Mouse (Mus musculus) layer of hippocampus, postnatal 36 days (tissue): Measurements from ENCODE around the gene Aicda. TPM values are rescaled to one million over a fixed set of nuclear protein-coding genes. Genes with fewer than 3 reads are reported as not detected.
"Not testable (repeated sequence)": the region's sequence is repeated elsewhere in the genome, so short reads cannot be mapped to it uniquely, and the experiment has no call there.

Experiments used
- DNase-seq, 2 experiments: peaks; one replicate each; pipeline ENCODE4 v3.0.0; 2022
- total RNA-seq, 2 experiments: library from RNA; stranded (reverse); gene quantifications; 2 replicates each; pipeline ENCODE4 v1.2.3; 2021

The Aicda gene
- total RNA-seq, 2 experiments from 2014 or later = not detected

DNA sequence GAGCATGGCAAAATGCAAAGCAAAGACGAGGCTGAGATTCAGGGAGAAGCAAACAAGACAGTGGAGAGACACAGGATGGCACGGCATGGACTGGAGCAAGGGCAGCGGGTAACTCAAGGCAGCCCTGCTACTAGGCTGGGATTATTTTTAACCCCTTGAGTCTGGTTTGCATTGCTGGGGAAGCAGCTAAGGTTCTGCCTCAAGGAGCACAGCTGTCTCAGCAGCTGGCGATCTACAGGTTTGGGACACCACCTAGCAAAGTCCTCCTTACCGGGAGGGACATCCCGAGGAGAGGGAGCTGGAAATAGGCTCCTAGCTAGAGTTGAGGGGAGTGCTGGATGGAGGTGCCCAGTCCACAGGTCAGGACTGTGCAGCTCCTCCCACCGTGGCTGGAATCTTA lies 1.7 kb downstream of the Aicda start:
- no peak for DNase-seq

DNA sequence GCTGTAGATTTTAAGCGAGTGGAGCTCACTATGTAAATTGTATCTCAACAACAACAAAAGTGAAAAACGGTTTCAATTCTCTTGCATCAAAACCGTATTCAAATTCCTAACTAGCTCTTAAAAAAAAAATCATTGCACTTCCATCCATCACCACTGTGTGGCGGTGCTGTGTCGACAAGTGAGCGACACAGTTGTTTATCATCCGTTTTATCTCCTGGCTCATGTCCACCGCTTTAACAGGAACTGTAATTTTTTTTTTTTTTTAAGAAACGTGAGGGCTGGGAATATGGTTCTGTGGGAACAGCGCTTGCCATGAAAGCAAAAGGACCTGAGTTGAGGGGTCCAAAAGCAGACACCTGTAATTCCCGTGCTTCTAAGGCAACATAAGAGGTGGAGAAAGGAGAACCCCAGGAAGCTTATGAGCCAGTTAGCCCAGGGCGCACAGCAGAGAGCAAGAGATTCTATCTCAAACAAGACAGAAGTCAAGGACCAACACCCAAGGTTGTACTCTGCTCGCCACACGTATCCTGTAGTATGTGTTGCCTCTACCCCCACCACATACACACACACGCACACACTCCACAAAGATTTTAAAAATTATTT lies 3.5 kb downstream of the Aicda start:
- peak; percentile 40 to 65 for DNase-seq

DNA sequence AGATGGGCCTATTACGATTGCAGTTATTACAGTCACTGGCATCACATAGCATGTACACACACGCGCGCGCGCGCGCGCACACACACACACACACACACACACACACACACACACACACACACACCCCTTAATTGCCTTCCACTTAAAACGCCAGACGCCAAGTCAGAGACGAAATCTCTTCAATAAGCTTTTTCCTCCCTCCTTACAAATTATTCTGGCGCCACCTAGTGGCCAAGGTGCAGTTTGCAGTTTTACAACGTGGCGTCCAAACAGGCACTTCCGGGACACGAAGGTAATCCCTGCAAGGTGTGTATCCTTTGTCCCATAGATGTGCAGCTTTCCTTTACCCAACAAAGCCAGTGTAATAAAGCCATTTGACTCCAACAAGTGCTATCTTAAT lies 6.8 kb downstream of the Aicda start:
- DNase-seq = peak; percentile 49 to 58

- no peak for DNase-seq
These were observed 7.4 kb downstream of the Aicda start for GRCm38 (mm10) chr6:122561005-122561404.

GRCm38 (mm10) chr6:122562463-122562862 lies 8.9 kb downstream of the Aicda start:
- peak; percentile 19 to 48 for DNase-seq

GRCm38 (mm10) chr6:122565070-122565784 lies 11.6 kb downstream of the Aicda start:
- DNase-seq = no peak

GRCm38 (mm10) chr6:122569113-122569512 lies 15.5 kb downstream of the Aicda start:
- DNase-seq = no peak

- no peak for DNase-seq
These were observed 16.2 kb downstream of the Aicda start for GRCm38 (mm10) chr6:122569762-122570161.

- no peak for DNase-seq
These were observed 17.4 kb downstream of the Aicda start for GRCm38 (mm10) chr6:122570695-122571616.

DNA sequence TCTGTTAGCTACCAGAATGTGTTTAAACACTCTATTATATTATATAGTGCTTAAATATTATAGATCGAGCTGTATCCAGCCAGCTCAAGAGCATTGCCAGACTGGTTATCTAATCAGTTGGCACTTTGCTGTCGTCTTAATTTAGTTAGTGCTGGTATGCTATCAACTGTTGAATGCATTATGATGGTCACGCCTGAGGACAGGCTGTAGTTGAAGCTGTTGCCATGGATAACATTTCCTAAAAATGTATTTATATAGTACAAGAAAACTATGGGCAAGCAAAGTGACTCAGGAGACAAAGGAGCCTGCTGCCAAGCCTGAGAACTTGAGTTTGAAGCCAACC lies 18.0 kb downstream of the Aicda start:
- DNase-seq = no peak

GRCm38 (mm10) chr6:122575037-122575436 lies 21.4 kb downstream of the Aicda start:
- DNase-seq = not testable (repeated sequence)

DNA sequence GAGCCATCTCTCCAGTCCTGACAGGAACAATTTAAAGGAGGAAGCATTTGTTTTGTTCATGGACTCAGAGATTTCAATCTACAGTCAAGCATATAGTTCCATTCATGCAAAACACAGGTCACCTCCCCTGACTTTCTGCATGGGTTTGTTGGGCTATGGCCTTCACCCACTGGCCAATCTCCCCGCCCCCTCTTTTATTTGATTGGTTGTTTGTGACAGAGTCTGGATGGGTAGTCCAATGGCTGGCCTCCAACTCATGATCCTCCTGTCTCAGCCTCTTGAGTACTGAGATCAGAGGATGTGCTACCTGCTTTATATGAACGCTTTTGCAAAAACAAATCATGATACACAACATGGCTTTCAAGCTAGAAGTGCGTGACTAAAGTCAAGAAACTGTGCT lies 23.4 kb downstream of the Aicda start:
- no peak for DNase-seq

DNA sequence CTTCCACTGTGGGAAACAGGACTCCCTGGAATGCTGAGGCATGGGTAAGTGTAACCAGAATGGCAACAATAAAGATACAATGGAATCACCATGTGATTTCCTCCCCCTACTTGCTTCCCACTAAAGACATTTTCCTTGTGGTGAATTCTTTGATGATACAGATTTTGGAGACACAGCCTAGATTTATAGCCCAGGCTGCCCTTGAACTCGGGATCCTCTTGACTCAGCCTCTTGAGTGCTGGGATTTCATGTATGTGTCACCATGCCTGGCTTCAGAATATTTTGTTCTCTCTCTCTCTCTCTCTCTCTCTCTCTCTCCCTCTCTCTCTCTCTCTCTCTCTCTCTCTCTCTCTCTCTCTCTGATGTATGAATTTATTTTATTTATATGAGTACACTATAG lies 25.5 kb downstream of the Aicda start:
- no peak for DNase-seq

DNA sequence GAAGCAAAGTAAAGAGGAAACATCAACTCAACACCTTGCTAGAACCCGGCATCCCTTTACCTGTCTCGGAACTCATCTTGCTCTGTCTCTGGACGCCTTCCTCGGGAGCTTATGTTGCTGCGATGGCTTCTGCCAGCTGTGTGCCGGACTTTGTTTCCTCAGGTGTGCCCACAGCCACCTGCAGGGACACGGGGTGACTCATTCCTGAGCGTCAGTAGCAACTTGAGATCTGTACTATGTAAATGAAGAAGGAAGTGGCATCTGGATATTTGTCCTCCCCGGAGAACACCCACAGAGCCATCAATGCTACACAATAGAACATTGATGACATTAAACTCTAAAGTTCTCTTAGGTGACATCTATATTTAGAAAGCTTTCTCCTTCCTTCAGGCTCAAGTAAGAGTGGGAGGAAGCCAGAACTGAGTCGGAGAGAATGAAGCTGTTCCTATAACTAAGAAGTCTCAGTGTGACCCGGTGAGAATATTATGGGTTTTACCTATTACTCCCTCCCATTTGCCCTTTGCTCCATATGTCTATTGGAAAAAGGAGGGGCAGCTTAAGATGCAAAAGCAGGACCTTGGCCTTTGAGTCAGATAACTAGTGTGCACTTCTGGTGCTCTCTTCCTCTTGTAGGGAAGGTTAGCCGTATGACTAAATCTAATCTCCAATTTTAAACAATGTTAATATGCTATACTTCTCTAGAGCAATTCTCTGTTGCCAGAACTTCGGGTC lies 37.6 kb downstream of the Aicda start:
- no peak for DNase-seq

GRCm38 (mm10) chr6:122592905-122593304 lies 39.3 kb downstream of the Aicda start:
- DNase-seq = no peak

- DNase-seq = peak in 1 of 2 experiments; percentile 9
These were observed 42.0 kb downstream of the Aicda start for GRCm38 (mm10) chr6:122595637-122596036.

GRCm38 (mm10) chr6:122596608-122597007 lies 43.0 kb downstream of the Aicda start:
- no peak for DNase-seq

DNA sequence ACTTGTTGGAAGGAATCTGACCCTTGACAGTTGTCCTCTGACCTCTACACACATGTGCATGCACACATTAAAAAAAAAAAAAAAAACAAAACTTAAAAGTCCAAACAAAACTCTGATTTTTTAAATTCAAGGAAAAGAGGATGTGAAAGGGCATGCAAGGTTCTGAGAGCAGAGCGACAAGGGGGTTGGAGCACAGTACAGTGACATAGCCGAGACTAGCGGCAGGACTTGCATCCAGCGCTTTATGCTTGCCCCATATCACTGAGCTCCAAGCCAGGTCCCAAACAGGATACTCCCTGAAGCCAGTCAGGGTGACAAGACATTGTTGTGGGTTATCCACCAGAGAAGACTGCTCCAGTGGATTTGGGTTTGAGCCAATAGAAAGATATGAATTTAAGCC lies 44.4 kb downstream of the Aicda start:
- no peak for DNase-seq

DNA sequence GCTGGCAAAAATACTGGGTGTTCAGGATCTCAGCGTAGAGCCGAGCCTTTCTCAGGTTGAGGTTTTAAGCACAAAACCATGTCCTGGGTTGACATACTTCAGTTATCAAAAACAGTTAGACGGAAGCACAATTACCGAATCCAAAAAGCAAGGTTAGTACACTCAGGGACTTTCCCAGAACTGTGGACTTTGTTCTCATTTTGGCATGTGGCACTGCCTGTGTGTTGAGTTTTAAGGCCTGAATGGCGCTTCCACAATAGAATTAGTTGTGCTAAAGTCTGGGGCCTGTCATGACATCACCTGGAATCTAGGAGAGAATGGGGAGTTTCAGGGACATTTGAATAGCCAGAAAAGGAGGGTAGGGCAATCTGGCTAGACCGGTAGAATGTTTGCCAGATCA lies 44.8 kb downstream of the Aicda start:
- DNase-seq = no peak

DNA sequence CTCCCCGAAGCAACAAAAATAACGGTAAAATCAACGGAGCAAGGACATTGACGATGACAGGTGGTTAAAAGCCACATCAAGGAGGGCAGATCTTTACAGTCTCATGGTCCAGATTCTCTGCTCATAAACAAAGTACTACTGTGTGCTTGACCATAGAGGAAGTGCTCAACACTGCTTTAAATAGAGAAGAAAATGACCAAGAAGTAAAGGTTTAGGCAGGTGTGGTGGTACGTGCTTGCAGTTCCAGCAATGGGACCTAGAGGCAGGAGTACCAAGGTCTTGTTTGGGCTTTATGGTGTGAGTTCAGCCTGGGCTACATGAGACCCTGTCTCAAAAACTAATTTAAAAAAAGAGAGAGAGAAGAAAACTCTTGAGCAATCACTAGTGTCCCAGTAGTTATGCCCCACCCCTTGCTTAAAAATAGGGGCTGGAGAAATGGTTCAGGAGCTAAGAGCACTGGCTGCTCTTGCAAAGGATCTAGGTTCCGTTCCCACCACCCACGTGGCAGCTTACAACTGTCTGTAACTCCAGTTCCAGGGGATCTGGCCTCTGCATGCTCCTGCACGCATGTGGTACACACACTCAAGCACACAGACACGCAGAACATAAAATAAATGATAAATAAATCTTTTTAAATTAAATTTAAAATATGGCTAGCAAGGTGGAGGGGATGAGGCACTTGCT lies 45.6 kb downstream of the Aicda start:
- DNase-seq = no peak

- DNase-seq = no peak
These were observed 46.6 kb downstream of the Aicda start for GRCm38 (mm10) chr6:122600066-122600646.

- DNase-seq = no peak
These were observed 47.4 kb downstream of the Aicda start for GRCm38 (mm10) chr6:122601031-122601430.
